Mouse (Mus musculus) stomach, embryonic 16.5 days (tissue): ENCODE data around the gene Zfp979. TPM values are rescaled to one million over a fixed set of nuclear protein-coding genes. Genes with fewer than 3 reads are reported as not detected.
"Not testable (repeated sequence)": the region's sequence is repeated elsewhere in the genome, so short reads cannot be mapped to it uniquely, and the experiment has no call there.

Source experiments
- ATAC-seq: fragments of 200-750 bp; cut with Nextera tagmentation; 2 replicates; pipeline ENCODE4 v1.8.0; 2017; ENCODE audit warnings: moderate number of reproducible peaks, moderate TSS enrichment; ENCODE audit not compliant: insufficient read depth, low FRiP score
- H3K27ac ChIP-seq: fragments of 300-500 bp; sonication (generic); 2 replicates; pipeline ENCODE4 v1.5.1; 2014; ENCODE audit warnings: low read length
- H3K27me3 ChIP-seq: fragments of 300-500 bp; sonication (generic); 2 replicates; pipeline ENCODE4 v1.6.1; 2014; ENCODE audit warnings: low read length, control low read depth, mixed read lengths; ENCODE audit not compliant: control insufficient read depth, insufficient read depth
- H3K36me3 ChIP-seq: fragments of 300-500 bp; sonication (generic); 2 replicates; pipeline ENCODE4 v1.6.1; 2014; ENCODE audit warnings: low read length; ENCODE audit not compliant: control insufficient read depth, insufficient read depth
- H3K4me1 ChIP-seq: fragments of 300-500 bp; sonication (generic); 2 replicates; pipeline ENCODE4 v1.6.1; 2014; ENCODE audit warnings: low read length, control low read depth, mixed read lengths; ENCODE audit not compliant: control insufficient read depth, insufficient read depth
- H3K4me2 ChIP-seq: fragments of 300-500 bp; sonication (generic); 2 replicates; pipeline ENCODE4 v1.6.1; 2014; ENCODE audit warnings: low read depth, low read length, mixed read lengths
- H3K4me3 ChIP-seq: fragments of 300-500 bp; sonication (generic); replicated peaks from 2 replicates; pipeline ENCODE4 v1.5.1; 2014; ENCODE audit warnings: mild to moderate bottlenecking, low read length
- H3K9ac ChIP-seq: fragments of 300-500 bp; sonication (generic); 2 replicates; pipeline ENCODE4 v1.6.1; 2014; ENCODE audit warnings: low read length
- H3K9me3 ChIP-seq: fragments of 300-500 bp; sonication (generic); replicated peaks from 2 replicates; pipeline ENCODE4 v1.6.1; 2016; ENCODE audit warnings: low read length, control low read depth; ENCODE audit not compliant: control insufficient read depth
- WGBS: fragments of 180-500 bp; shearing (Covaris S2); extraction: QIAGEN DNeasy Blood & Tissue Kit; methylation state at CpG from one replicate; pipeline ENCODE4 v1.1.7; 2014; 5-methylcytosine and 5-hydroxymethylcytosine counted together
- polyA plus RNA-seq: library from polyadenylated mRNA; unstranded; fragments of >200 nt; fragmentation: Nextera tagmentation; extraction: Ambion mirVana; gene quantifications from 2 replicates; pipeline ENCODE4 v1.2.1, GENCODE M21; 2015

Gene Zfp979
- polyA plus RNA-seq = 2.0 and 2.6 TPM in 2 replicates

GRCm38 (mm10) chr4:147642413-147642812, at the start of gene Zfp979:
Gene Zfp979 (minus strand): TSS chr4:147642513.
- not testable (repeated sequence) for H3K4me2 ChIP-seq, H3K36me3 ChIP-seq, ATAC-seq, H3K4me3 ChIP-seq, H3K9me3 ChIP-seq, H3K27me3 ChIP-seq, H3K4me1 ChIP-seq, H3K27ac ChIP-seq, H3K9ac ChIP-seq
- no CpG with 5 or more reads among the region's 6 CpGs for WGBS

- not testable (repeated sequence) for H3K36me3 ChIP-seq, H3K4me2 ChIP-seq, H3K27ac ChIP-seq, H3K27me3 ChIP-seq, H3K4me3 ChIP-seq, H3K9ac ChIP-seq, H3K4me1 ChIP-seq, H3K9me3 ChIP-seq, ATAC-seq
- 87% methylated on average over 4 of the region's 5 CpGs for WGBS
These were observed 12.9 kb upstream of the Zfp979 start for GRCm38 (mm10) chr4:147655245-147655644.

- H3K27me3 ChIP-seq, H3K9me3 ChIP-seq, ATAC-seq, H3K4me1 ChIP-seq, H3K27ac ChIP-seq, H3K4me3 ChIP-seq, H3K36me3 ChIP-seq, H3K4me2 ChIP-seq, H3K9ac ChIP-seq: not testable (repeated sequence)
- no CpG with 5 or more reads among the region's 3 CpGs for WGBS
These were observed 5.1 kb upstream of the Zfp979 start for GRCm38 (mm10) chr4:147647407-147647806.

- H3K27me3 ChIP-seq, H3K36me3 ChIP-seq, H3K4me3 ChIP-seq, H3K27ac ChIP-seq, H3K4me1 ChIP-seq, H3K9me3 ChIP-seq, H3K9ac ChIP-seq, ATAC-seq, H3K4me2 ChIP-seq: not testable (repeated sequence)
- 45% methylated on average over 2 of the region's 3 CpGs for WGBS
These were observed 381 bp downstream of the Zfp979 start for GRCm38 (mm10) chr4:147641932-147642331.

GRCm38 (mm10) chr4:147633818-147634262, 8.5 kb downstream of the Zfp979 start:
- not testable (repeated sequence) for H3K4me3 ChIP-seq, H3K36me3 ChIP-seq, H3K9me3 ChIP-seq, H3K27me3 ChIP-seq, H3K27ac ChIP-seq, H3K4me1 ChIP-seq, H3K4me2 ChIP-seq, H3K9ac ChIP-seq
- ATAC-seq = peak; percentile 66
- WGBS = no CpG with 5 or more reads among the region's 2 CpGs

- H3K4me1 ChIP-seq, H3K4me3 ChIP-seq, H3K36me3 ChIP-seq, H3K9ac ChIP-seq, H3K27ac ChIP-seq, H3K4me2 ChIP-seq, ATAC-seq, H3K27me3 ChIP-seq: not testable (repeated sequence)
- 0 out of 2 replicates have a peak, but pooled peaks cover 11% of the 10 kb centered on the region for H3K9me3 ChIP-seq
- WGBS = 83% methylated on average over 6 of the region's 6 CpGs
These were observed 35.8 kb downstream of the Zfp979 start for GRCm38 (mm10) chr4:147606511-147606910.

- Histone ChIP-seq H3K27me3 (no peaks in the 10 kb centered on the region), H3K4me1 (no peaks in the 10 kb centered on the region), H3K4me3 (no peak overlapping the region), H3K4me2 (no peak overlapping the region), H3K36me3 (no peaks in the 10 kb centered on the region), H3K27ac (no peak overlapping the region), H3K9me3 (0 out of 2 replicates have a peak, but pooled peaks cover 11% of the 10 kb centered on the region), H3K9ac (no peak overlapping the region)
- ATAC-seq = no peak
- 77% methylated on average over 4 of the region's 4 CpGs for WGBS
These were observed 36.8 kb downstream of the Zfp979 start for GRCm38 (mm10) chr4:147605521-147605920.

- 80% methylated on average over 4 of the region's 4 CpGs for WGBS
- no peak overlapping the region for H3K4me2 ChIP-seq
These were observed 38.5 kb downstream of the Zfp979 start for GRCm38 (mm10) chr4:147603806-147604205.

GRCm38 (mm10) chr4:147601881-147602280, 40.4 kb downstream of the Zfp979 start:
- Histone ChIP-seq H3K27me3 (no peaks in the 10 kb centered on the region), H3K27ac (no peak overlapping the region), H3K4me3 (no peak overlapping the region), H3K9ac (no peak overlapping the region), H3K9me3 (0 out of 2 replicates have a peak, but pooled peaks cover 14% of the 10 kb centered on the region), H3K36me3 (no peaks in the 10 kb centered on the region), H3K4me2 (no peak overlapping the region), H3K4me1 (no peaks in the 10 kb centered on the region)
- 45% methylated on average over 1 of the region's 1 CpGs for WGBS
- ATAC-seq = no peak

More at GRCm38 (mm10) chr4:147603806-147604205, 38.5 kb downstream of the Zfp979 start:
- Histone ChIP-seq H3K27ac (no peak overlapping the region), H3K4me1 (no peaks in the 10 kb centered on the region), H3K9me3 (0 out of 2 replicates have a peak, but pooled peaks cover 11% of the 10 kb centered on the region), H3K36me3 (no peaks in the 10 kb centered on the region), H3K4me3 (no peak overlapping the region), H3K9ac (no peak overlapping the region), H3K27me3 (no peaks in the 10 kb centered on the region)
- ATAC-seq = no peak
